Mouse (Mus musculus) heart, adult 11 months (tissue): ENCODE measurements at regions not wholly inside any gene's neighbourhood (a gene's known extent, or its start where the extent isn't known, plus 50 kb on each side); places are given as distances from the start of the nearest gene placed in this dataset.
"Not testable (repeated sequence)": the region's sequence is repeated elsewhere in the genome, so short reads cannot be mapped to it uniquely, and the experiment has no call there.

ENCODE experiments used
- DNase-seq: peaks from one replicate; pipeline ENCODE4 v3.0.0; 2022

- DNase-seq = not testable (repeated sequence)
Measured at GRCm38 (mm10) chr1:23316288-23316687, 81.3 kb downstream of the Ogfrl1 start.

GRCm38 (mm10) chr1:23314863-23315262 is 82.7 kb downstream of the Ogfrl1 start:
- DNase-seq = not testable (repeated sequence)

GRCm38 (mm10) chr1:23292718-23293117 is 104.9 kb downstream of the Ogfrl1 start:
- no peak for DNase-seq

- DNase-seq = peak; percentile 90
Measured at GRCm38 (mm10) chr1:23286741-23287140, 110.8 kb downstream of the Ogfrl1 start.

GRCm38 (mm10) chr1:23282870-23283219 is 114.7 kb downstream of the Ogfrl1 start:
- DNase-seq = no peak

GRCm38 (mm10) chr1:23282215-23282869 is 115.2 kb downstream of the Ogfrl1 start:
- DNase-seq = no peak

- peak; percentile 96 for DNase-seq
Measured at GRCm38 (mm10) chr1:23279827-23280226, 117.7 kb downstream of the Ogfrl1 start.

DNA sequence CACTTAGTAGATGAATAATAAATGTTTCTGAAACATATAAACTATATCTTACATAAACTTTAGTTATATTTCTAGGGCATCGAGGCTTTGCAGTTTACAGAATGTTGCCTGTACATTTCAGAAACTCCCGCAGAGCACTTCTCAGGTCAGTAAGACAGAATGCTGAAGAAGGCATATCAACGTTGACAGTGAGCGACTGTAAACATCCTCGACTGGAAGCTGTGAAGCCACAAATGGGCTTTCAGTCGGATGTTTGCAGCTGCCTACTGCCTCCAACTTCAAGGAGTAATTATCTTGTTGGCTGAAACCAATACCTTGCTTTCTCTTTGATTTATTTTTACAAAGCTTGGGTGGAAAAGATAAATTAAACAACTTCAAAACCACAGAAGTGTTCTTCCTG is 125.5 kb downstream of the Ogfrl1 start:
- DNase-seq = no peak

DNA sequence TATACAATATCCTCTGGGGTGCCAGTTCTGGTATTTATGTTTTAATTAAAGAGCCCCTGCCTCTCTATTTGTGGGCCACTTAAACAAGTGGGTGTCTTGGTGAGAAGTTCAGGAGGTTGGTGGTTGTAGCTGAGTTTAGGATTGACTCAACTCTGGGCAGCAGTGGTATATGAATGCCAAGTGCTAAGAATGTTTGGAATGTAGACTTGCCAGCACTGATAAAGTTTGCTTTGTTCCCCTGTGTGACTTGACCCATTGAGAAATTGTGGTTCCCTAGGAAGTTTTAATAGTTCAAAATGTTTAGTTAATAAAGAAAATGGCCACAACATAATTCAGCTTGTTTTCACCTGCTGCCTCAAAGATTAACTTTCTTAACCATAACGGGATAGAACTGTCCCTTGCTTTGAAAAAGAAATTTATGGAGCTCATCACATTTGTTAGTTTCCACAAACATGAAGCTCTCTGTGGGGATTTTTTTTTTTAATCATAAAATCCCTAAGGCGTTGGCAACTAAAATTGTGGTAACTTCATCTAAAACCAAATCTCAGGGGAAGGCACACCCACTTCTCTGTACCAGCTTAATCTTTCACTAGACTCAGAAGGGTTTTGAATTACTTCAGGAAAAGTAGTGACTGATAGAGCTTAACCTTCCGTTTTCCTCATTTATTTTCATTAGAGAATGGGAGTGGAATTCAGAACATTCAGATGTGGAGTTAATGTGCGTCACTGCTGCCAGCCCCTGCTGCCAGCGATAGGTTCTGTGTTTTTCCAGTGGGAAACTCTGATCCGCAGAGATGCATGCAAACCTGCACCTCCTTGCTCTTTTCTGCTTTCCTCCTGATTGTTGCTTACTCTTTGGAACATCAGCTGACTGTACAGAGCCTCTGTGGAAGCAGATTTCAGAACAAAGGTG is 126.4 kb downstream of the Ogfrl1 start:
- peak; percentile 95 for DNase-seq

DNA sequence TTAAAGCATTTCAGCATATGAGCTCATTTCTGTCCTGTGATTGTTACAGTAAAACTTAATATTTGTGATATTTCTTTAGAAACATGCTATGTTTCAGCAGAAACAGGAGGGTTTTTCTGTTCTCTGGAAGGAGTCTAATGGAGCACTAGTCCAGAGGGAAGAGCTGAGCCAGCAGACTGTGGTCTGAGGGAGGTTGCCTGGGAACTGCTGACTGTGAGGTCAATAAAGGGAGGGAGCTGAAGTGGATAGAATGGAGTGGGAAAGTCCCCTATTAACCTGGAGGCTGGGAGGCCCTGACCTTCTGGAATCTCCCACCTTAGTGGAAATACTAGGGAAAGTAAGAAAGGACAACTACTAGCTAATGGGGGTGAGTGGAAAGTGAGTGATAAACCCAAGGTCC is 129.5 kb downstream of the Ogfrl1 start:
- no peak for DNase-seq

- DNase-seq = no peak
Measured at GRCm38 (mm10) chr1:23265556-23266232, 131.9 kb downstream of the Ogfrl1 start.

DNA sequence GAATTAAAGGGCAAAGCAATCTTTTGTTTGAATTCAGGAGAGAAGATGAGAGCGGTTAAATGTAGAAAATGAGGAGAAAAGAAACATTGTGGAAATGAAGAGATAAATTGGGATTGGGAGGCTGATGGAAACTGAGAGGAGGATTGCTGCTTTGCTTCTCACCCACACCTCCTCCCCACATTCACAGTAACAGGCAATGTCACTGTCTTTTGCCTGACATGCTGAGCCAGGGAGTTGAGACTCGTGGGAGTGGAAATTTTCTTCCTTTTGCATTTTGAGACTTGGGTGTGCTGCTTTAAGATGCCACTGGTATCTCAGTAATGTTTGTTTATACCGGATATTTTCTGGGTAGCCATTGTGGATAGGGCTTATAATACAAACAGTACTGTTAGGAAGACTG is 133.3 kb downstream of the Ogfrl1 start:
- no peak for DNase-seq

DNA sequence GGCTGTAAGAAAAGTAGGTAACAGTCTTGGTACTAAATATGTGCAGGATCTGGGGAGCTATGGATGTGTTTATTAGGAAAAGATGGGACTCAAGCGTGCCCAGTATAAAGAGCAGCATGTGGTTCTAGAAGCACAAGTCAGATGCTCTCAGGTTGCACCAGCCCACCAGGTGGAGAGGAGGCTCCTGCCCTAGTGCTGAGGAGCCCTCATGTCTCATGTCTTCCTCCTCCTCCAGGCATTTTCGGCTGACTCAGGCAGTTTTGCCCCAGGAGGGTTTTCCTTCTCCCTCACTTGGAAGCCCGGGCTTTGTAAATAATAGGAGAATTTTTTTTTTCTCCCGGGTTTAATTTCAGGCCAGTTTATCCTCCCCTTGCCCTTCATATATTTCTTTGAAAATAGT is 133.8 kb downstream of the Ogfrl1 start:
- DNase-seq = no peak

- DNase-seq = no peak
Measured at GRCm38 (mm10) chr1:23261652-23262051, 135.9 kb downstream of the Ogfrl1 start.

DNA sequence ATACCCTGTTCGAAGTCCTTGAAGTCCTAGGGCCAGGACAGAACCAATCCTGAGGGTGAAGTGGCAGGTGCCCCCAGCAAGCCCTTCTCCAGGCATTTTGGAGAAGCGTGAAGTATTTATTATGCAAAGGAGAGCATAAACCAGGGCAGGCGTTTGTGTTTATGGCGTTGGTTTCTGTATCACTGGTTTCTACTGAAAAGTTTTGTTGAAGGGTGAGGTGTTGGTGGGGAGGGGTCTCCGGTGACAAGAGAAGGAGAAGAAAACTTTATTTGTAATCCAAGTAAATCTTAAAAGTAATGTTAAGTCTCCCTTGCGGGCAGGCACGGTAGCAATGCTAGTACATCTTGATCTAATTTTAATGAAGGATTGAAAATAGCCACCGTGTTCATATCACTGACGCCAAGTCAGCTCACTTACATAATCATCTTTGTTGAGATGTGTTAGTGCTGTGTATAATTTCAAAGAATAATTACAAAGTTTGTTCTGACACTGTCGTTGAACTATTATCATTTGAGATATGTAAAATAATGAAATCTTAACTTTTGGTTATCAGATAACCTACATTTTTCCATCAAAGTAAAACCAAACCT is 140.2 kb downstream of the Ogfrl1 start:
- DNase-seq = no peak

GRCm38 (mm10) chr1:23256630-23257001 is 141.0 kb downstream of the Ogfrl1 start:
- peak; percentile 99 for DNase-seq

DNA sequence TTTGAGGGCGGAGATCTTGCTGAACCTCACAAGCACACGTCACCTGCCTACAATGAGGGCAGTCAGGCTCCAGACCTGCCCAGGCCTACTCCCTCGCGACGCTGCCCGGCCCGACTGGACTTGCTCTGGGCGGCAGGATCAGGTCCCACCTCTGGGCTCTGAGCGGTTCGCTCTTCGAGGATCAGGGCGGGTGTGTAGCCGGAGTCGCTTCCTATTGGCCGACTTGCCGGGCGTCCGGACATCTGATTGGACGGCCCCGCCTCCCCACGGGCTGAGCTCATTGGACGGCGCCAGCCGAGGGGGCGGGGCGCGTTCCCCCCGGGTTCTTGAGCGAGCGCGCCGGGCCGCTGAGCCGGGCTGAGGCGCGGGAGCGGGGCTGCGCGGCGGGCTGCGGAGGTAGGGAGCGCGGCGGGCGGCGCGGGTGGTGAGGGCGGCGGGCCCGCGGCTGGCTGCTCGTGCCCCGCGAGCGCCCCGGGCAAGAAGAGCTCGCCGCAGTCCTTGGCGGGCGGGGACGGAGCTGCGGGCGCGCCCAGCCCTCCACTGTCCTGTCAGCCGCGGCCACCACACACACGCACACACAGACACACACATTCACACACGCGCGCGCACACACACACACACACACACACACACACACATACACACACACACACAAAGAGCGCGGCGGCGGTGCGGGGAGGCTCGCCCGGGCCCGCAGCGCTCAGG is 141.5 kb downstream of the Ogfrl1 start:
- peak; percentile 100 for DNase-seq

- DNase-seq = no peak
Measured at GRCm38 (mm10) chr1:23254235-23254634, 143.3 kb downstream of the Ogfrl1 start.

DNA sequence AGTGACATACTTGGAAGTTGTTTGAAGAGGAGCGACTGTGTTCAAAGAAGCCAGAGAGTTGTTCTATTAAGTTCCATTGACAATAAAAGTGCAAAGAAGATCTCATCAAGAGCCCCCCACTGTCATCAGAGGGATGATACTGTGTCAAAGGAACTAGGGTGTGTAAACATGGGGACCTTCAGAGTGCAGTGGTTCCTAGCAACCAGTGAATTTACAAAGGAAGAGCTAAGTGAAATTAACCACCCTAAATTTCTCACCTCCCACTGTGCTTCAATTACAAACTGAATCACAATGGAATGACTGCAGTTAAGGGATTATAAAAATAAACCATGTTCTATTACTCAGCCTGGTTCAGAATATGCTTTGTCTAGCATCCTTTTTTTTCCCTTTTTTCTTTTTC is 129.5 kb upstream of the 4933415F23Rik start:
- DNase-seq = no peak

DNA sequence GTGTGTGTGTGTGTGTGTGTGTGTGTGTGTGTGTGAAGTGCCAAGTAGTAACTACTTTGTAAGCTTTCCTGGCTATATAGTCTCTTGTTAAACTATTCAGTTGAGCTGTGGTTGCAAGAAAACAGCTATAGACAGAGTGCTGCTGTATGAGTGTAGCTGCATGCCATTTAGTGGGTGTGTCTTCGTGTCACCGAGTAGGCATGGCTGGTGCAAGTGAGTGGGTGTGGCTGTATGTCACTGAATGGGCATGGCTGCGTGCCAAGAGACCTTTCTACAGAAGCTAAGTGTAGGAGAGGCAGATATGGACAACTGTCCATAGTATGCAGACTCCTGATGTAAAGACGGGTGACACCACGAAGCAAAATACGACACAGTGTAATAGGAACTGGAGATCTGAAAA is 126.4 kb upstream of the 4933415F23Rik start:
- DNase-seq = no peak

DNA sequence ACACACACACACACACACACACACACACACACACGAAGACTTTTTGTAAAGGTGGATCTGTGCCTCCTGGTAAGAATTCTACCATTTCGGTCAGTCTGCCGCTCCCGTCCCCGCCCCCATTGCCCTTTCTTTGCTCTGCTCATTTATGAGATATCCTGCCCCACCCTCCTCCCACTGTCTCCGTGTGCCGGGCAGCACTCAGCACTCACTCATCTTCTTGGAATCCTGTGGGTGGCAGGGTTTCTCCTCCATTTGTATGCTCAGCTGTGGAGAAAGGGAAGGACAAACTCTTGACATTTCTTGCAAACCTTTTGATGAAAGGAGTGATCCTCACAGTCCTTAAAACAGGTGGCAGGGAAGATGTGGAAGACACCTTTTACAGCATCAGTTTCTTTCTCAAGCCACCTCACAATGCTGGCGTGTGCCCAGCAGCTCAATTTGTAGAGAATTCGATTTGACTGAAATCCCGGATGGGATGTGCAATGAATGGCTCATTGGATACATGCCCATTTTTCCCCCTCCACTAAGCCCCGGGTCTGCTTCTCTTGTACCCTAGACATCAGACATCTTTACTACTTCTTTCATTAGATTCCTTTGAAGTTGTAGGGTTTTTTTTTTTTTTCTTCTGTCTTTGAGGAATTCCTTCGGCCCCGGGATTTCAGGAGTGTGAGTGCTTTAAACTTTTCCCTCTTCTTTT is 112.6 kb upstream of the 4933415F23Rik start:
- DNase-seq = peak; percentile 94

- peak; percentile 81 for DNase-seq
Measured at GRCm38 (mm10) chr1:23207843-23208242, 105.8 kb upstream of the 4933415F23Rik start.
